Mouse (Mus musculus) embryonic fibroblast, embryonic 13.5 days (primary cell): ENCODE measurements around the gene Cpne5. TPM values are rescaled to one million over a fixed set of nuclear protein-coding genes. Genes with fewer than 3 reads are reported as not detected.

Source experiments
- H3K27ac ChIP-seq: 2 replicates; pipeline ENCODE4 v1.5.1; 2012; ENCODE audit warnings: low read length, control low read depth, inconsistent platforms; ENCODE audit not compliant: insufficient read depth
- H3K4me1 ChIP-seq: 2 replicates; pipeline ENCODE4 v1.6.1; 2011; ENCODE audit warnings: low read length; ENCODE audit not compliant: control insufficient read depth, insufficient read depth
- H3K4me3 ChIP-seq: 2 replicates; pipeline ENCODE4 v1.5.1; 2011; ENCODE audit warnings: mild to moderate bottlenecking, control low read depth, low read length; ENCODE audit not compliant: insufficient read depth
- CTCF ChIP-seq: IDR thresholded peaks from 2 replicates; pipeline ENCODE4 v1.5.1; 2011; ENCODE audit warnings: mild to moderate bottlenecking, control low read depth, low read length, moderate library complexity, borderline replicate concordance; ENCODE audit not compliant: insufficient read depth
- POLR2A ChIP-seq: IDR thresholded peaks from 2 replicates; pipeline ENCODE4 v1.6.1; 2011; ENCODE audit warnings: low read depth, mild to moderate bottlenecking, control low read depth, low read length, moderate library complexity
- polyA plus RNA-seq: library from polyadenylated mRNA; stranded (reverse); fragments of >200 nt; gene quantifications from 2 replicates; pipeline ENCODE4 v1.2.4, GENCODE M21; 2011; ENCODE audit warnings: low read depth; ENCODE audit not compliant: missing spikeins, insufficient read length

Cpne5 gene
- polyA plus RNA-seq, 1 experiment, result not detected

- Histone ChIP-seq H3K4me1 (no peaks in the 10 kb centered on the region), H3K4me3 (no peak overlapping the region), H3K27ac (no peak overlapping the region)
- TF ChIP-seq POLR2A (no peak), CTCF (no peak)
Observed at GRCm38 (mm10) chr17:29159743-29160455, 78.1 kb downstream of the Cpne5 start.

GRCm38 (mm10) chr17:29159320-29159719 is 78.6 kb downstream of the Cpne5 start:
- H3K4me3 ChIP-seq, result no peak overlapping the region
- no peaks in the 10 kb centered on the region for H3K4me1 ChIP-seq
- TF ChIP-seq POLR2A (no peak), CTCF (no peak)
- H3K27ac ChIP-seq, result no peak overlapping the region

GRCm38 (mm10) chr17:29158899-29159298 is 79.1 kb downstream of the Cpne5 start:
- no peak overlapping the region for H3K27ac ChIP-seq
- H3K4me1 ChIP-seq, result no peaks in the 10 kb centered on the region
- TF ChIP-seq CTCF, result no peak
- TF ChIP-seq POLR2A, result no peak
- no peak overlapping the region for H3K4me3 ChIP-seq

- Histone ChIP-seq H3K27ac (no peak overlapping the region), H3K4me1 (no peaks in the 10 kb centered on the region), H3K4me3 (no peak overlapping the region)
- no peak for TF ChIP-seq CTCF
- TF ChIP-seq POLR2A, result no peak
Observed at GRCm38 (mm10) chr17:29156866-29157265, 81.1 kb downstream of the Cpne5 start.

- no peaks in the 10 kb centered on the region for H3K4me1 ChIP-seq
Observed at GRCm38 (mm10) chr17:29156396-29156795, 81.6 kb downstream of the Cpne5 start.

GRCm38 (mm10) chr17:29155355-29156135 is 82.4 kb downstream of the Cpne5 start:
- TF ChIP-seq POLR2A, result no peak
- no peak for TF ChIP-seq CTCF
- Histone ChIP-seq H3K27ac (no peak overlapping the region), H3K4me1 (no peaks in the 10 kb centered on the region), H3K4me3 (no peak overlapping the region)

More at GRCm38 (mm10) chr17:29156396-29156795, 81.6 kb downstream of the Cpne5 start:
- Histone ChIP-seq H3K4me3 (no peak overlapping the region), H3K27ac (no peak overlapping the region)
- TF ChIP-seq CTCF (no peak), POLR2A (no peak)

- TF ChIP-seq CTCF (no peak), POLR2A (no peak)
- Histone ChIP-seq H3K27ac (no peak overlapping the region), H3K4me1 (no peaks in the 10 kb centered on the region)
Observed at GRCm38 (mm10) chr17:29154247-29154646, 83.7 kb downstream of the Cpne5 start.

GRCm38 (mm10) chr17:29152547-29152946 is 85.4 kb downstream of the Cpne5 start:
- TF ChIP-seq CTCF, result no peak
- TF ChIP-seq POLR2A, result no peak
- Histone ChIP-seq H3K4me1 (no peaks in the 10 kb centered on the region), H3K27ac (no peak overlapping the region), H3K4me3 (no peak overlapping the region)

More at GRCm38 (mm10) chr17:29154247-29154646, 83.7 kb downstream of the Cpne5 start:
- no peak overlapping the region for H3K4me3 ChIP-seq

- Histone ChIP-seq H3K27ac (no peak overlapping the region), H3K4me3 (no peak overlapping the region), H3K4me1 (no peaks in the 10 kb centered on the region)
- TF ChIP-seq CTCF, result no peak
- TF ChIP-seq POLR2A, result no peak
Observed at GRCm38 (mm10) chr17:29149766-29150165, 88.2 kb downstream of the Cpne5 start.

GRCm38 (mm10) chr17:29147773-29148172 is 90.2 kb downstream of the Cpne5 start:
- TF ChIP-seq POLR2A (no peak), CTCF (no peak)
- Histone ChIP-seq H3K4me3 (no peak overlapping the region), H3K4me1 (no peaks in the 10 kb centered on the region), H3K27ac (no peak overlapping the region)
